Mouse (Mus musculus) telencephalon, adult 2 months (tissue): ENCODE data around the gene Pin1rt1.

ENCODE experiments used
- DNase-seq: peaks from one replicate; pipeline ENCODE4 v3.0.0-alpha.2; 2011; ENCODE audit warnings: low read depth, low spot score

The Pin1rt1 gene

GRCm38 (mm10) chr2:104716279-104716678 is at the start of gene Pin1rt1:
Gene Pin1rt1 (minus strand): TSS chr2:104716379.
- DNase-seq = no peak

- DNase-seq = no peak
Observed at GRCm38 (mm10) chr2:104764018-104764417, 47.8 kb upstream of the Pin1rt1 start.

GRCm38 (mm10) chr2:104763134-104763703 is 47.0 kb upstream of the Pin1rt1 start:
- peak; percentile 35 for DNase-seq

- DNase-seq = no peak
Observed at GRCm38 (mm10) chr2:104750611-104751010, 34.4 kb upstream of the Pin1rt1 start.

- DNase-seq = no peak
Observed at GRCm38 (mm10) chr2:104748652-104749183, 32.5 kb upstream of the Pin1rt1 start.

- DNase-seq = no peak
Observed at GRCm38 (mm10) chr2:104746251-104746650, 30.1 kb upstream of the Pin1rt1 start.

GRCm38 (mm10) chr2:104743971-104744370 is 27.8 kb upstream of the Pin1rt1 start:
- no peak for DNase-seq

GRCm38 (mm10) chr2:104743160-104743559 is 27.0 kb upstream of the Pin1rt1 start:
- DNase-seq = no peak

- DNase-seq = no peak
Observed at GRCm38 (mm10) chr2:104742741-104743064, 26.5 kb upstream of the Pin1rt1 start, which contains the start of gene Depdc7. Gene Depdc7 (minus strand): TSS chr2:104742878.

- no peak for DNase-seq
Observed at GRCm38 (mm10) chr2:104741896-104742740, 25.9 kb upstream of the Pin1rt1 start.

- DNase-seq = no peak
Observed at GRCm38 (mm10) chr2:104741015-104741758, 25.0 kb upstream of the Pin1rt1 start.

- DNase-seq = no peak
Observed at GRCm38 (mm10) chr2:104740248-104740949, 24.2 kb upstream of the Pin1rt1 start.

- DNase-seq = no peak
Observed at GRCm38 (mm10) chr2:104739691-104740090, 23.5 kb upstream of the Pin1rt1 start.

GRCm38 (mm10) chr2:104736241-104736640 is 20.1 kb upstream of the Pin1rt1 start:
- DNase-seq = no peak

- no peak for DNase-seq
Observed at GRCm38 (mm10) chr2:104732562-104733256, 16.5 kb upstream of the Pin1rt1 start.

- no peak for DNase-seq
Observed at GRCm38 (mm10) chr2:104732033-104732444, 15.9 kb upstream of the Pin1rt1 start.

GRCm38 (mm10) chr2:104727369-104727768 is 11.2 kb upstream of the Pin1rt1 start:
- DNase-seq = no peak

GRCm38 (mm10) chr2:104722021-104722420 is 5.8 kb upstream of the Pin1rt1 start:
- no peak for DNase-seq

- no peak for DNase-seq
Observed at GRCm38 (mm10) chr2:104717827-104718226, 1.6 kb upstream of the Pin1rt1 start.

- no peak for DNase-seq
Observed at GRCm38 (mm10) chr2:104717231-104717735, 1.1 kb upstream of the Pin1rt1 start.

- no peak for DNase-seq
Observed at GRCm38 (mm10) chr2:104714254-104714691, 1.9 kb downstream of the Pin1rt1 start.
